Mouse (Mus musculus): ENCODE data around the gene Lgals3.

- TF ChIP-seq CTCF (IDR thresholded peaks at IDR 0.05; ENCODE audit: low read depth, low read length) (no peak), POLR2A (IDR thresholded peaks at IDR 0.05; ENCODE audit: extremely low read depth, insufficient read depth, low read length) (no peak)
These were observed 41.4 kb upstream of the Lgals3 start for GRCm38 (mm10) chr14:47325965-47326761.
